Mouse (Mus musculus): ENCODE results near the gene Olfr921.
A peak's percentile ranks its signal among the peaks of the same experiment; 100 is the strongest.

Gene Olfr921

GRCm38 (mm10) chr9:38772768-38773167 is at the start of gene Olfr921:
Gene Olfr921, plus strand, starts transcription at chr9:38773068.
- DNase-seq = no peak

GRCm38 (mm10) chr9:38724044-38724443 is 48.8 kb upstream of the Olfr921 start:
- no peak for DNase-seq

GRCm38 (mm10) chr9:38728218-38728617 is 44.6 kb upstream of the Olfr921 start:
- DNase-seq = peak; percentile 78

GRCm38 (mm10) chr9:38741408-38741807 is 31.5 kb upstream of the Olfr921 start:
- no peak for DNase-seq

- no peak for DNase-seq
These were observed 28.1 kb upstream of the Olfr921 start for GRCm38 (mm10) chr9:38744619-38745315.

GRCm38 (mm10) chr9:38751999-38752398 is 20.9 kb upstream of the Olfr921 start, which contains the start of gene Olfr920:
Gene Olfr920, plus strand, starts transcription at chr9:38752299.
- no peak for DNase-seq

GRCm38 (mm10) chr9:38792689-38793088 is 19.8 kb downstream of the Olfr921 start:
- DNase-seq = no peak

- no peak for DNase-seq
These were observed 32.8 kb downstream of the Olfr921 start for GRCm38 (mm10) chr9:38805696-38806095.

- no peak for DNase-seq
These were observed 41.4 kb downstream of the Olfr921 start, which contains the start of gene Olfr922 for GRCm38 (mm10) chr9:38814314-38814713. Gene Olfr922, plus strand, starts transcription at chr9:38814614.

- DNase-seq = peak; percentile 56
These were observed 42.7 kb downstream of the Olfr921 start for GRCm38 (mm10) chr9:38815458-38815986.

- no peak for DNase-seq
These were observed 53.4 kb downstream of the Olfr921 start, which contains the start of gene Olfr923 for GRCm38 (mm10) chr9:38826245-38826644. Gene Olfr923, plus strand, starts transcription at chr9:38826545.
